ENCODE assay signal across 9 mouse cellular contexts in genomic region chr10:24080166-24080565, GRCm38 (mm10). TPM values are rescaled to one million over a fixed set of nuclear protein-coding genes. Genes with fewer than 3 reads are reported as not detected.
DNase-seq lines count a peak whose midpoint lies in the region; ATAC-seq and TF ChIP-seq lines count a peak whose summit lies in the region.
"Had no signal": no experiment of that assay in that cellular context is flagged by ENCODE, and none has a peak within 500 bp of the region (broad histone marks: within the 10 kb centered on the region; RNA-seq: fewer than 3 reads in every experiment).

No protein-coding gene starts in this region.

- ATAC-seq in embryonic facial prominence, embryonic 14.5 days (ENCODE audit: low read depth), result no peak

- no peaks in the 10 kb centered on the region for H3K79me2 ChIP-seq in heart, adult 2 months (replicated peaks; ENCODE audit: control insufficient read depth, insufficient read depth, low read length)

- WGBS in heart, adult 2 months, result 43% methylated on average over 3 of the region's 3 CpGs
- WGBS in embryonic facial prominence, embryonic 14.5 days, result 31% methylated on average over 3 of the region's 3 CpGs
- 30% methylated on average over 3 of the region's 3 CpGs for WGBS in lung, adult 2 months

- H3K9ac ChIP-seq in heart, adult 2 months (ENCODE audit: low read depth, low read length), result no peak overlapping the region
- H3K9ac ChIP-seq in embryonic facial prominence, embryonic 14.5 days (ENCODE audit: low read depth, low read length), result no peak overlapping the region
- H3K9ac ChIP-seq: limb, embryonic 12.5 days had no signal

- peak; percentile 73 for TF ChIP-seq CTCF in heart, adult 2 months (IDR thresholded peaks at IDR 0.05)
- TF ChIP-seq CTCF in lung, adult 2 months (IDR thresholded peaks at IDR 0.05; ENCODE audit: insufficient read depth, low read length), result no peak

- no peaks in the 10 kb centered on the region for H3K36me3 ChIP-seq in heart, adult 2 months (ENCODE audit: control insufficient read depth, insufficient read depth, low read length)
- no peaks in the 10 kb centered on the region for H3K36me3 ChIP-seq in embryonic facial prominence, embryonic 14.5 days (ENCODE audit: control insufficient read depth, insufficient read depth, low read length)
- H3K36me3 ChIP-seq: limb, embryonic 12.5 days had no signal

- H3K4me1 ChIP-seq in heart, adult 2 months (ENCODE audit: control insufficient read depth, insufficient read depth, low read length), result no peaks in the 10 kb centered on the region
- no peaks in the 10 kb centered on the region for H3K4me1 ChIP-seq in embryonic facial prominence, embryonic 14.5 days (ENCODE audit: control insufficient read depth, insufficient read depth, low read length)
- no peaks in the 10 kb centered on the region for H3K4me1 ChIP-seq in lung, adult 2 months (ENCODE audit: control insufficient read depth, insufficient read depth, low read length)
- H3K4me1 ChIP-seq: limb, embryonic 12.5 days had no signal

- H3K27ac ChIP-seq in heart, adult 2 months, result no peak overlapping the region
- no peak overlapping the region for H3K27ac ChIP-seq in embryonic facial prominence, embryonic 14.5 days (replicated peaks; ENCODE audit: low read depth, low read length)
- H3K27ac ChIP-seq: limb, embryonic 12.5 days had no signal

- H3K9me3 ChIP-seq in embryonic facial prominence, embryonic 14.5 days (ENCODE audit: control insufficient read depth, low read length), result no peaks in the 10 kb centered on the region
- H3K9me3 ChIP-seq: limb, embryonic 12.5 days had no signal

- no peak for TF ChIP-seq EP300 in heart, adult 2 months (IDR thresholded peaks at IDR 0.05; ENCODE audit: insufficient read depth, low read depth, low read length)

- no peak overlapping the region for H3K4me2 ChIP-seq in embryonic facial prominence, embryonic 14.5 days (ENCODE audit: low read depth, low read length)
- H3K4me2 ChIP-seq: limb, embryonic 12.5 days had no signal

- DNase-seq in heart, adult 2 months, result peak; percentile 15 to 32
- no peak for DNase-seq in heart, postnatal 25 days (ENCODE audit: low spot score)
- peak; percentile 53 for DNase-seq in A20 (ENCODE audit: low read depth, low spot score)
- peak; percentile 61 for DNase-seq in adrenal gland, postnatal 10 days
- peak; percentile 58 for DNase-seq in embryonic facial prominence, embryonic 14.5 days (ENCODE audit: low spot score)
- peak; percentile 46 for DNase-seq in kidney, postnatal 14 days
- peak; percentile 13 for DNase-seq in lung, adult 2 months
- DNase-seq in thymus, postnatal 0 days (ENCODE audit: low spot score), result peak; percentile 22

- no peak overlapping the region for H3K4me3 ChIP-seq in heart, adult 2 months
- no peak overlapping the region for H3K4me3 ChIP-seq in embryonic facial prominence, embryonic 14.5 days (ENCODE audit: low read depth, low read length)
- H3K4me3 ChIP-seq in lung, adult 2 months (replicated peaks; ENCODE audit: extremely low read depth, low read depth, low read length), result no peak overlapping the region
- H3K4me3 ChIP-seq: limb, embryonic 12.5 days had no signal

- intact Hi-C loops in heart, adult 2 months (cut with DNase I), result loop anchor here (2.0 kb wide), 1 partner anchor 101 kb away; no protein-coding TSS in a partner anchor
- intact Hi-C loops in heart, postnatal 25 days (cut with DNase I), result loop anchor here (1.0 kb wide), 1 partner anchor 101 kb away; no protein-coding TSS in a partner anchor

- TF ChIP-seq POLR2A in heart, adult 2 months (IDR thresholded peaks at IDR 0.05; ENCODE audit: insufficient read depth, low read depth, low read length), result no peak
- no peak for TF ChIP-seq POLR2A in lung, adult 2 months (IDR thresholded peaks at IDR 0.05; ENCODE audit: borderline replicate concordance, extremely low read depth, low read depth, low read length)

- no peaks in the 10 kb centered on the region for H3K27me3 ChIP-seq in heart, adult 2 months (ENCODE audit: control insufficient read depth, insufficient read depth, low read length)
- H3K27me3 ChIP-seq in embryonic facial prominence, embryonic 14.5 days (replicated peaks; ENCODE audit: control insufficient read depth, insufficient read depth, low read length), result no peaks in the 10 kb centered on the region
- H3K27me3 ChIP-seq: limb, embryonic 12.5 days had no signal

RNA-seq across cellular contexts. Expression of gene Taar8a, which starts 3.9 kb away (rescaled TPM):
- total RNA-seq in heart, adult 2 months (2021), result not detected
- polyA plus RNA-seq in heart, adult 2 months (2012; rRNA removed), result not detected in 2 replicates
- not detected for total RNA-seq in heart, postnatal 25 days (2021)
- total RNA-seq in adrenal gland, postnatal 10 days (2021), result not detected
- not detected in 2 replicates for polyA plus RNA-seq in embryonic facial prominence, embryonic 14.5 days (2014; fragmentation: Nextera tagmentation; extraction: Ambion mirVana)
- not detected in 2 replicates for polyA plus RNA-seq in lung, adult 2 months (2012; rRNA removed)
- polyA plus RNA-seq in thymus, postnatal 0 days (2015; fragmentation: Nextera tagmentation; extraction: Ambion mirVana), result not detected in 2 replicates
- polyA plus RNA-seq: limb, embryonic 12.5 days had no signal

RNA-seq across cellular contexts. Expression of gene Taar8b, which starts 11.9 kb away (rescaled TPM):
- total RNA-seq in heart, adult 2 months (2021), result not detected
- polyA plus RNA-seq in heart, adult 2 months (2012; rRNA removed), result not detected in 2 replicates
- total RNA-seq in heart, postnatal 25 days (2021), result not detected
- total RNA-seq in adrenal gland, postnatal 10 days (2021), result not detected
- polyA plus RNA-seq in embryonic facial prominence, embryonic 14.5 days (2014; fragmentation: Nextera tagmentation; extraction: Ambion mirVana), result not detected in 2 replicates
- polyA plus RNA-seq in lung, adult 2 months (2012; rRNA removed), result not detected in 2 replicates
- not detected in 2 replicates for polyA plus RNA-seq in thymus, postnatal 0 days (2015; fragmentation: Nextera tagmentation; extraction: Ambion mirVana)
- polyA plus RNA-seq: limb, embryonic 12.5 days had no signal

RNA-seq across cellular contexts. Expression of gene Taar8c, which starts 21.5 kb away (rescaled TPM):
- total RNA-seq in heart, adult 2 months (2021), result not detected
- not detected in 2 replicates for polyA plus RNA-seq in heart, adult 2 months (2012; rRNA removed)
- total RNA-seq in heart, postnatal 25 days (2021), result not detected
- not detected for total RNA-seq in adrenal gland, postnatal 10 days (2021)
- polyA plus RNA-seq in embryonic facial prominence, embryonic 14.5 days (2014; fragmentation: Nextera tagmentation; extraction: Ambion mirVana), result not detected in 2 replicates
- not detected in 2 replicates for polyA plus RNA-seq in lung, adult 2 months (2012; rRNA removed)
- polyA plus RNA-seq in thymus, postnatal 0 days (2015; fragmentation: Nextera tagmentation; extraction: Ambion mirVana), result not detected in 2 replicates
- polyA plus RNA-seq: limb, embryonic 12.5 days had no signal

RNA-seq across cellular contexts. Expression of gene Taar9, which starts 29.2 kb away (rescaled TPM):
- total RNA-seq in heart, adult 2 months (2021), result not detected
- not detected in 2 replicates for polyA plus RNA-seq in heart, adult 2 months (2012; rRNA removed)
- total RNA-seq in heart, postnatal 25 days (2021), result not detected
- not detected for total RNA-seq in adrenal gland, postnatal 10 days (2021)
- not detected in 2 replicates for polyA plus RNA-seq in embryonic facial prominence, embryonic 14.5 days (2014; fragmentation: Nextera tagmentation; extraction: Ambion mirVana)
- not detected in 2 replicates for polyA plus RNA-seq in lung, adult 2 months (2012; rRNA removed)
- polyA plus RNA-seq in thymus, postnatal 0 days (2015; fragmentation: Nextera tagmentation; extraction: Ambion mirVana), result not detected in 2 replicates
- polyA plus RNA-seq: limb, embryonic 12.5 days had no signal

RNA-seq across cellular contexts. Expression of gene Taar7f, which starts 30.9 kb away (rescaled TPM):
- not detected for total RNA-seq in heart, adult 2 months (2021)
- not detected in 2 replicates for polyA plus RNA-seq in heart, adult 2 months (2012; rRNA removed)
- not detected for total RNA-seq in heart, postnatal 25 days (2021)
- not detected for total RNA-seq in adrenal gland, postnatal 10 days (2021)
- not detected in 2 replicates for polyA plus RNA-seq in embryonic facial prominence, embryonic 14.5 days (2014; fragmentation: Nextera tagmentation; extraction: Ambion mirVana)
- polyA plus RNA-seq in lung, adult 2 months (2012; rRNA removed), result not detected in 2 replicates
- not detected in 2 replicates for polyA plus RNA-seq in thymus, postnatal 0 days (2015; fragmentation: Nextera tagmentation; extraction: Ambion mirVana)
- polyA plus RNA-seq: limb, embryonic 12.5 days had no signal
